Mouse (Mus musculus): ENCODE measurements around the gene Kif4. TPM values are rescaled to one million over a fixed set of nuclear protein-coding genes. Genes with fewer than 3 reads are reported as not detected.
A peak's percentile ranks its signal among the peaks of the same experiment; 100 is the strongest.

Kif4 gene
- polyA plus RNA-seq (2014; fragmentation: Nextera tagmentation; extraction: Ambion mirVana), result 24.6 and 25.7 TPM in 2 replicates

DNA sequence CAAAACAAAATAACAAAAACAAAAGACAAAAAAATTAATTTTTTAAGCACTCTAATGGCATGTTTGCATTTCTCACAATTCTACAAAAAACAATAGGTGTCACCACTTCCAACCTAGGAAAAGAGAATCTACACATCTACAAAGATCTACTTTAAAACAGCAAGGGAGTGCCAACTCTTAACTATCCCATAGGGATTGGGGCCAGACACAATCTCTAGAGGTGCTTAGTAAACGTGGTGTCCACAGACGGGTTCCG lies at the start of gene Kif4:
Gene Kif4 (plus strand): TSS at position 192 of the 256 bp plus-strand sequence.
- no peaks in the 10 kb centered on the region for H3K9me3 ChIP-seq (ENCODE audit: control insufficient read depth, low read length)
- H3K27ac ChIP-seq (replicated peaks in 1 of 2; ENCODE audit: control insufficient read depth in 1 of 2, insufficient read depth in 1 of 2, low read depth in 2 of 2, low read length in 2 of 2), result peak within 1 kb of the TSS; percentile 82 to 84
- whole genome bisulfite sequencing, result 16% methylated on average over 3 of the region's 3 CpGs
- no peak for ATAC-seq (ENCODE audit: insufficient number of reproducible peaks, insufficient read depth, low FRiP score, low read depth)
- peak within 1 kb of the TSS; percentile 79 for H3K9ac ChIP-seq (ENCODE audit: low read length)
- H3K4me2 ChIP-seq (ENCODE audit: low read length), result peak within 1 kb of the TSS; percentile 77
- H3K36me3 ChIP-seq (ENCODE audit: control insufficient read depth, insufficient read depth, low read length), result peaks cover 20% of the 10 kb centered on the region
- H3K27me3 ChIP-seq (ENCODE audit: control insufficient read depth, insufficient read depth, low read length), result no peaks in the 10 kb centered on the region
- H3K4me1 ChIP-seq (ENCODE audit: control insufficient read depth in 2 of 2, insufficient read depth in 2 of 2, low read length in 2 of 2), result peaks cover 2 to 4% of the 10 kb centered on the region in 2 experiments; a peak in 2 of 4 replicates
- peak within 1 kb of the TSS; percentile 54 to 86 for H3K4me3 ChIP-seq (ENCODE audit: control insufficient read depth in 1 of 2, insufficient read depth in 1 of 2, low read depth in 1 of 2, low read length in 2 of 2)

DNA sequence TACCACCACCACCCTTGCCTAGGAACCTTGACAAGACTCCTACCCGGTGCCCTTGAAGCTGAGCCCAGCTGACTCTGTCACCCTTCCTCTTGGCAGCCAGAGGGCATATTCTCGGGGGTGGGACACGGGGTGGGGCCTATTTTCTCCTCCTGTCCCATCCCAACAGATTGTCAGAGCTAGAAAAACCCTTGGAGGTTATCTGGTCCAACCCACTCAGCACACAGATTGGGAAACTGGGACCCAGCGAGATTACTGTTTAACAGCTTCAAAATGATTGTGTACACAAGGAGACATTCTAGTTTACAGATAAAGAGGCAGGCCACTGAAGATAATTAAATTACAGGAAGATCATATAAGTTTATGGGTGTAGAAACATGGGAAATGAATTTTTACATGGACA lies 30.7 kb upstream of the Kif4 start, which contains the start of gene P2ry4:
Gene P2ry4 (minus strand): TSS at position 79 of the 400 bp plus-strand sequence.
- Histone ChIP-seq H3K9me3 (ENCODE audit: control insufficient read depth, low read length) (no peaks in the 10 kb centered on the region), H3K27me3 (ENCODE audit: control insufficient read depth, insufficient read depth, low read length) (no peaks in the 10 kb centered on the region), H3K36me3 (ENCODE audit: control insufficient read depth, insufficient read depth, low read length) (no peaks in the 10 kb centered on the region), H3K4me3 (ENCODE audit: control insufficient read depth in 1 of 2, insufficient read depth in 1 of 2, low read depth in 1 of 2, low read length in 2 of 2) (no peak within 1 kb of the TSS), H3K4me2 (ENCODE audit: low read length) (no peak within 1 kb of the TSS), H3K27ac (replicated peaks in 1 of 2; ENCODE audit: control insufficient read depth in 1 of 2, insufficient read depth in 1 of 2, low read depth in 2 of 2, low read length in 2 of 2) (no peak within 1 kb of the TSS), H3K4me1 (ENCODE audit: control insufficient read depth in 2 of 2, insufficient read depth in 2 of 2, low read length in 2 of 2) (no peaks in the 10 kb centered on the region), H3K9ac (ENCODE audit: low read length) (no peak within 1 kb of the TSS)
- ATAC-seq (ENCODE audit: insufficient number of reproducible peaks, insufficient read depth, low FRiP score, low read depth), result no peak
- 36% methylated on average over 4 of the region's 4 CpGs for WGBS

- H3K9me3 ChIP-seq (ENCODE audit: control insufficient read depth, low read length), result no peaks in the 10 kb centered on the region
- WGBS, result 16% methylated on average over 5 of the region's 5 CpGs
Measured at GRCm38 (mm10) chrX:100597439-100597838, 28.1 kb upstream of the Kif4 start.

DNA sequence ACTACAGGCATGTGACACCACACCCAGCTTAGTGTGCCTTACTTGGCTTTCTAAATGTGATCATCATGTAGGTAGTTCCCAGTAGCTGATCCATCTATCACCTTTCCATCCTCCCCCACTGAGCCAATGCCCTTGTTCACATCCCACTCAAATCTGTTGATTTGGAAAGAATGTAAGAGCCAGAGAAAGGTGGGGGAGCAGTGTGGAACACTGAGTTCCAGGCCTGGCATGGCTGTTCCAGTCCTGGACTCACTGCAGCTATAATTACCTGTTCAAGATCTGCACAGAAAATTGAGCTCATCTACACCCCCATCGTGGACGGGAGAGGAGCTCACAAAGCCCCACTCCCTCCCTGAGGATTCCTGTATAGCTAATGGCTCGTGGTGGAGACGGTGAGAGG lies 25.8 kb upstream of the Kif4 start:
- 63% methylated on average over 4 of the region's 4 CpGs for WGBS
- no peak overlapping the region for H3K27ac ChIP-seq (replicated peaks in 1 of 2; ENCODE audit: control insufficient read depth in 1 of 2, insufficient read depth in 1 of 2, low read depth in 2 of 2, low read length in 2 of 2)
- ATAC-seq (ENCODE audit: insufficient number of reproducible peaks, insufficient read depth, low FRiP score, low read depth), result no peak

More at GRCm38 (mm10) chrX:100597439-100597838, 28.1 kb upstream of the Kif4 start:
- H3K4me2 ChIP-seq (ENCODE audit: low read length), result no peak overlapping the region
- no peak overlapping the region for H3K4me3 ChIP-seq (ENCODE audit: control insufficient read depth in 1 of 2, insufficient read depth in 1 of 2, low read depth in 1 of 2, low read length in 2 of 2)
- no peaks in the 10 kb centered on the region for H3K36me3 ChIP-seq (ENCODE audit: control insufficient read depth, insufficient read depth, low read length)
- no peaks in the 10 kb centered on the region for H3K4me1 ChIP-seq (ENCODE audit: control insufficient read depth in 2 of 2, insufficient read depth in 2 of 2, low read length in 2 of 2)
- no peaks in the 10 kb centered on the region for H3K27me3 ChIP-seq (ENCODE audit: control insufficient read depth, insufficient read depth, low read length)
- H3K27ac ChIP-seq (replicated peaks in 1 of 2; ENCODE audit: control insufficient read depth in 1 of 2, insufficient read depth in 1 of 2, low read depth in 2 of 2, low read length in 2 of 2), result no peak overlapping the region
- no peak overlapping the region for H3K9ac ChIP-seq (ENCODE audit: low read length)
- ATAC-seq (ENCODE audit: insufficient number of reproducible peaks, insufficient read depth, low FRiP score, low read depth), result no peak

DNA sequence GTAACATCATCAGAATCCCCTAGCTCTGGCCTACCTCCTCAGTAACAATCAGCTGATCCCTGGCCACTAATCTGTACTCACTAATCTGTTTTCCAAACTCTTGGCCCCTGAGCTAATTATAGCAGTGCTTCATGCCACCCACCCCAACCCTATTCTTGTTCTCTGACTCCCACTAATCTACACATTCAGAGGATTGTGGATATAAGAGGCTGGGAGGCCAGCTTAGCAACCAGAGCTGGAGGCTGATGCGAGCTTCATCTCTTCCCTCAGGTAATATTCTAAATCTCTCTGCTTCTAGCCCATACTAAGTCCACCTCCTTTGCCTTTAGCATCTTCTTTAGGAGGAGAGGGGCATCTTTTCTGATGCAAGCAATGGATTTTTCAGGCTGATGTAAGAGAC lies 20.2 kb upstream of the Kif4 start, which contains the start of gene Arr3:
Gene Arr3 (plus strand): TSS at position 184 of the 400 bp plus-strand sequence.
- Histone ChIP-seq H3K9ac (ENCODE audit: low read length) (no peak within 1 kb of the TSS), H3K27ac (replicated peaks in 1 of 2; ENCODE audit: control insufficient read depth in 1 of 2, insufficient read depth in 1 of 2, low read depth in 2 of 2, low read length in 2 of 2) (no peak within 1 kb of the TSS; a peak in 1 of 4 replicates), H3K4me1 (ENCODE audit: control insufficient read depth in 2 of 2, insufficient read depth in 2 of 2, low read length in 2 of 2) (peaks cover 2 to 3% of the 10 kb centered on the region in 2 experiments; a peak in 2 of 4 replicates), H3K36me3 (ENCODE audit: control insufficient read depth, insufficient read depth, low read length) (no peaks in the 10 kb centered on the region), H3K9me3 (ENCODE audit: control insufficient read depth, low read length) (no peaks in the 10 kb centered on the region), H3K27me3 (ENCODE audit: control insufficient read depth, insufficient read depth, low read length) (no peaks in the 10 kb centered on the region), H3K4me3 (ENCODE audit: control insufficient read depth in 1 of 2, insufficient read depth in 1 of 2, low read depth in 1 of 2, low read length in 2 of 2) (no peak within 1 kb of the TSS), H3K4me2 (ENCODE audit: low read length) (no peak within 1 kb of the TSS)
- ATAC-seq (ENCODE audit: insufficient number of reproducible peaks, insufficient read depth, low FRiP score, low read depth), result no peak
- WGBS, result 38% methylated on average over 1 of the region's 1 CpGs

More for the DNA sequence above, 25.8 kb upstream of the Kif4 start:
- no peak overlapping the region for H3K4me3 ChIP-seq (ENCODE audit: control insufficient read depth in 1 of 2, insufficient read depth in 1 of 2, low read depth in 1 of 2, low read length in 2 of 2)
- H3K4me1 ChIP-seq (ENCODE audit: control insufficient read depth in 2 of 2, insufficient read depth in 2 of 2, low read length in 2 of 2), result 0 out of 4 replicates have a peak, but pooled peaks cover 0 to under 1% of the 10 kb centered on the region in 2 experiments
- no peaks in the 10 kb centered on the region for H3K9me3 ChIP-seq (ENCODE audit: control insufficient read depth, low read length)
- H3K4me2 ChIP-seq (ENCODE audit: low read length), result no peak overlapping the region
- no peaks in the 10 kb centered on the region for H3K27me3 ChIP-seq (ENCODE audit: control insufficient read depth, insufficient read depth, low read length)
- no peaks in the 10 kb centered on the region for H3K36me3 ChIP-seq (ENCODE audit: control insufficient read depth, insufficient read depth, low read length)
- no peak overlapping the region for H3K9ac ChIP-seq (ENCODE audit: low read length)

- Histone ChIP-seq H3K9me3 (ENCODE audit: control insufficient read depth, low read length) (no peaks in the 10 kb centered on the region), H3K4me2 (ENCODE audit: low read length) (no peak overlapping the region), H3K9ac (ENCODE audit: low read length) (no peak overlapping the region), H3K27ac (replicated peaks in 1 of 2; ENCODE audit: control insufficient read depth in 1 of 2, insufficient read depth in 1 of 2, low read depth in 2 of 2, low read length in 2 of 2) (no peak overlapping the region), H3K4me1 (ENCODE audit: control insufficient read depth in 2 of 2, insufficient read depth in 2 of 2, low read length in 2 of 2) (no peaks in the 10 kb centered on the region), H3K27me3 (ENCODE audit: control insufficient read depth, insufficient read depth, low read length) (no peaks in the 10 kb centered on the region), H3K36me3 (ENCODE audit: control insufficient read depth, insufficient read depth, low read length) (peaks cover 13% of the 10 kb centered on the region), H3K4me3 (ENCODE audit: control insufficient read depth in 1 of 2, insufficient read depth in 1 of 2, low read depth in 1 of 2, low read length in 2 of 2) (no peak overlapping the region)
- no peak for ATAC-seq (ENCODE audit: insufficient number of reproducible peaks, insufficient read depth, low FRiP score, low read depth)
- 52% methylated on average over 3 of the region's 3 CpGs for WGBS
Measured at GRCm38 (mm10) chrX:100618488-100618887, 7.0 kb upstream of the Kif4 start.

GRCm38 (mm10) chrX:100621366-100621765 lies 4.2 kb upstream of the Kif4 start:
- Histone ChIP-seq H3K27me3 (ENCODE audit: control insufficient read depth, insufficient read depth, low read length) (no peaks in the 10 kb centered on the region), H3K4me1 (ENCODE audit: control insufficient read depth in 2 of 2, insufficient read depth in 2 of 2, low read length in 2 of 2) (peaks cover 2 to 4% of the 10 kb centered on the region in 2 experiments; a peak in 2 of 4 replicates), H3K9ac (ENCODE audit: low read length) (no peak overlapping the region), H3K4me3 (ENCODE audit: control insufficient read depth in 1 of 2, insufficient read depth in 1 of 2, low read depth in 1 of 2, low read length in 2 of 2) (no peak overlapping the region), H3K4me2 (ENCODE audit: low read length) (no peak overlapping the region), H3K9me3 (ENCODE audit: control insufficient read depth, low read length) (no peaks in the 10 kb centered on the region), H3K27ac (replicated peaks in 1 of 2; ENCODE audit: control insufficient read depth in 1 of 2, insufficient read depth in 1 of 2, low read depth in 2 of 2, low read length in 2 of 2) (no peak overlapping the region), H3K36me3 (ENCODE audit: control insufficient read depth, insufficient read depth, low read length) (peaks cover 20% of the 10 kb centered on the region)
- WGBS, result 63% methylated on average over 2 of the region's 2 CpGs
- ATAC-seq (ENCODE audit: insufficient number of reproducible peaks, insufficient read depth, low FRiP score, low read depth), result no peak

DNA sequence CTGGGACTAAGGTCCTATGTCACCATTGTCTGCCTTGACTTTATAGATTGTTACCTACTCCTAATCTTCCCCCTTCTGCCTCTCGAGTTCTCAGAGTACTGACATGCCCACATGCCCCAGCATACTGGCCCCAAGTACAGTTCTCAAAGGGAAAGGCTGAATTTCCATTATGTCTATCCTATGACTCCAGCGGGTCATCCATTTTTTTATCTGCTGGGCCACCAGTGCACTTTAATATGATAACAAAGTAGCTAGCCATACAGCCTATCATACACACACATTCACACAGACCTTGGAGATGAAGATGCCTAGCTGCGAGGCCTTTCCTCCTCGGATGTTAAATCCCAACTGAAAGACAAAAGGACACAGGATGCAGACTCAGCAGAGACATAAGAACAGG lies 1.3 kb upstream of the Kif4 start:
- H3K27ac ChIP-seq (replicated peaks in 1 of 2; ENCODE audit: control insufficient read depth in 1 of 2, insufficient read depth in 1 of 2, low read depth in 2 of 2, low read length in 2 of 2), result no peak overlapping the region
- H3K9me3 ChIP-seq (ENCODE audit: control insufficient read depth, low read length), result no peaks in the 10 kb centered on the region
- no peak for ATAC-seq (ENCODE audit: insufficient number of reproducible peaks, insufficient read depth, low FRiP score, low read depth)
- H3K4me3 ChIP-seq (ENCODE audit: control insufficient read depth in 1 of 2, insufficient read depth in 1 of 2, low read depth in 1 of 2, low read length in 2 of 2), result no peak overlapping the region
- WGBS, result 87% methylated on average over 4 of the region's 4 CpGs
- H3K27me3 ChIP-seq (ENCODE audit: control insufficient read depth, insufficient read depth, low read length), result no peaks in the 10 kb centered on the region
- no peak overlapping the region for H3K9ac ChIP-seq (ENCODE audit: low read length)
- H3K4me1 ChIP-seq (ENCODE audit: control insufficient read depth in 2 of 2, insufficient read depth in 2 of 2, low read length in 2 of 2), result peaks cover 2 to 4% of the 10 kb centered on the region in 2 experiments; a peak in 2 of 4 replicates
- H3K4me2 ChIP-seq (ENCODE audit: low read length), result no peak overlapping the region
- peaks cover 20% of the 10 kb centered on the region for H3K36me3 ChIP-seq (ENCODE audit: control insufficient read depth, insufficient read depth, low read length)
